Mouse (Mus musculus) urinary bladder, postnatal 14 days (tissue): ENCODE results near the gene Gprin2.

ENCODE experiments used
- DNase-seq: peaks from one replicate; pipeline ENCODE4 v3.0.0; 2021; ENCODE audit warnings: low spot score

Gene Gprin2

DNA sequence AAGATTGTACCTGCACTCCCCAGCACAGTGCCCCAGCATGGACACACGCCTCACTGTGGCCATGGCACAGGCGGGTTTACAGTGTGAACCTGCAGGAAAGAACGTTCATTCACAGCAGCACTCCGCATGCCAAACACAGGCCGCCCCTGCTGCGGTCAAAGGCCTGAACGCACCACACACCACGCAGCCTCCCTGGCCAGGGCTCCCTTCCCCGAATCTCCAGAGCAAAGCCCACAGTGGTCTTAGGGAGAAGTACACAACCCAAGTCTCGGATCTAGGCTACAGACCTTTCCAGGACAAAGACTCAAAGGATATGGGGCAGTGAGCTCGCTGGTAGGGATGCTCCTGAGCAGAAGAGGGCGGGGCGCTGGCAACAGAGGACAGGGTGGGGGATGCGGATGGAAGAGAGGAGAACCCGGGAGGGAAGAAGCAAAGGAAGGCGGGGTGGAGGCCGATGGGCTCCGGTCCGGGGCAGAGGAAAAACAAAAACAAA lies 669 bp downstream of the Gprin2 start:
- DNase-seq = peak; percentile 52

DNA sequence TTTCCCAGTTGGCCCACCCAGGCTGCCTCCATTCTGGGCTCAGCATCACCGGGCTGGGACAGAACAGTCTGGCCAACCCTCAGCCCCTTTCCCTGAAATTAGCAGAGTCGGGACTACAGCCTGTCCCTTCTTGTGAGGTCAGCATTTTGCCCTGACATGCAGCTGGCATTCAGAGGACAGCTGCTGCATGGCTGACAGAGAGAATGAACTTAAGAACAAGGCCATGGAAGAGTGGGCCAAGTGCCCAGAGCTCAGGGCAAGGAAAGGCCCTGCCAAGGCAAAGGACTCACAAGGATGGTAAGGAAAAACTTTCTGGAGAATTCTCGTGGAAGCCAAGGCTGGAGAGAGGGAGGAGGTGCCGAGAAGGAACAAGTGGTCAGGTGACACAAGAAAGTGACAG lies 4.7 kb downstream of the Gprin2 start:
- DNase-seq = no peak

DNA sequence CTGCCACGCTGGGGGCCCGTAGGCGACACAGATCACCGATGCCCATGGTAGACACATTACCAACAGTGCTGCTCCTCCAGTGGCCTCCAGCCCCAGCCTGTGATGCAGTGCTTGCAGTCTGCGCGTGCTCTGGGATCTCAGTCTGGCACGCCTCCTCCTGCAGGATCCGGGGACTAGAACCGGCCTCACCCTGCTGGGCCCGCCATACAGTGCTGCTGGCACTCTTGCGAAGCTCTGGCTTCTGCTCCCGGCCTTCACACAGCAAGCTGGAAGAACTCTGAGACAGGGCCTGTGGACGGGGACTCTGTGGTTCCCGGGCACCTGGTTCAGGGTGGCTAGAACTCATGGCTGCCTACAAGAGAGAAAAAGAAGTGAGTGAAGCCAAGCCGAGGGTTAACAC lies 6.0 kb downstream of the Gprin2 start:
- no peak for DNase-seq

DNA sequence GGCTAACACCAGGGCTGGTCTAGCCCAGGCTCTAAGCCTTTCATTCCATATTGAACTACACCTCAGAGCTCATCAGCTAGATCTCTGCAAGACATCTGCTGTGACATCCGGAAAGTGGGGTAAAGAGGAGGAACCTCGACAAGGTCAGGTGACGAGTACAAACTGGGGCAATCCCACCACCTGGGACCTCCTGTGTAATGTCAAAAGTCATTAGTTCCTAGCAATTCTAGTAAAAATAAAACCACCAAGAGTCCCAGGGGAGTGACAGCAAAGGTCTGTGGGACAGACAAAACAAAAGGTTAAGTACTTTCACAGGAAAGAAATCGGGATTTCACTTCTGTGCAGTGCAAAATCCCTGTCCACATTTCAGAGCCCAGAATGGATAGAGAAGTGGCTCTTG lies 7.6 kb downstream of the Gprin2 start:
- no peak for DNase-seq

DNA sequence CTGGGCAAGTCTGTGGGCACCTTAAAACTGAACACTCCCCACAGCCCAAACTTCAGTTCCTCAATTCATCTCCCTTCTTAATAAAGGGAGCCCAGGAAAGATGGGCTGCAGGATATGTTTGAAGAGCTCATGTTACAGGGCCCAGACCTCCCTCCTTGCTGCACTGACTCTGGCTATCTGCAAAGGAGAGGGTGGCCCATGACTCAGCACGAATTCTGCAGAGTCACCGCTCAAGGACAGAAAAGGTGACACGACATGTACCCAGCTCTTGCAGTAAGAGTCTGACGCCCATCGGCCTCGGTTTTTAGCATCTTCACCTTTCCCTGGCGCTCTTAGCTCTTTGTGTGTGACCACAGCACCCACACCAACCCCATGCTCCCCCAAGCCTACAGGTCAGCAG lies 11.1 kb downstream of the Gprin2 start:
- no peak for DNase-seq

DNA sequence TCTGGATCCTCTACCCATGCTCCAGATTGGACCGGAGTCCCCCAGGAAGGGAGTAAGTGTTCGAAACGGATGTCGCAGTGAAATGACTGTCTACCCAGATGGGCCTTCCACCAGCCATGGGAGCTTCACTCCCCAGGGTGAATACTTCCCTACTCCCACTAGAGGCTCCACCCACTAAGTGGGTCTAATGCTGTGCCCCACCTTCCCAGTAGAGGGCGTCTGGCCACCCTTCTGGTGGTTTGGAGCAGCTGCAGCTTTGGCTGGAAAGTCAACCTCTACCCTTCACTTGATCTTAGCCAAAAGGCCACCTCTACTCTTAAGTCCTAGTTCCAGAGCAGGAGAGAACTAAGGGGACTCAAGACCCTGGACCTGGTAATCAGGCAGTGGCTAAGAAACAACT lies 12.8 kb downstream of the Gprin2 start:
- DNase-seq = peak; percentile 60

DNA sequence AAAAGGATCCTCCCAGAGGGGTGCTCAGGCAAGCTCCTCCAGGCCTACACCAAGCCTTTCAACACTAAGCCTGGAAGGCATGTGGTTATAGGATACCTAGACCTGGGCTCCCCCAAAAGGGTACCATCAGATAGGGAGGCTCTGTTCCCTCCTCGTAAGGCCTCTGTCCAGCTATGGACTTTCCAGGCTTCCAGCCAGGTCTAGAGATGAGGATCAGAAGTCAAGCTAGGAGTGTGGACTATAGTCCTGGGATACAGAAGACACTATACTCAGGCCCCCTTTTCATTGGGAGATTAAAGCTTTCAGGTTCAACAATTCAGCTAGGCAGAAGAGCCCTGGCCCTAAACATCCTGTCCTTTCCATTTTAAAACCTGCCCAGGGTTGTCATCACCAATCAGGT lies 18.4 kb downstream of the Gprin2 start:
- no peak for DNase-seq

DNA sequence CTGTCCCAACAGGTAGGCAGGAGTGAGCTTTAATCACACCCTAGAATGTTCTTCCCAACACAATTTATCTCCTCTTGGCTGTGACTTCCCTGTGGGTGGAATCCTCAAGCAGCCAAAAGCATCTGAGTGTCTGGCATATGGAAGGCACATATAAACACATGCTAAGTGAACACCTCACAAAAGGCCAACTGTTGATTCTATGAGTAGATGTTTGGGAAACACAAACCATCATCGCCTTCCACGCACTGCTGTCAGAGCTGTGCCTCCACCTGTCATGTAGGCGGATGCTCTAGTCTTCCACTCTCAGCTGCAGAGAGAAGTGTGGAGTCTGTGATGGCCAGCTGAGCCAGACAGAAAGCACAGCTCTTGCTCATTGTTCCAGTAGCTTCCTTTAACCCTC lies 22.1 kb downstream of the Gprin2 start:
- DNase-seq = no peak

DNA sequence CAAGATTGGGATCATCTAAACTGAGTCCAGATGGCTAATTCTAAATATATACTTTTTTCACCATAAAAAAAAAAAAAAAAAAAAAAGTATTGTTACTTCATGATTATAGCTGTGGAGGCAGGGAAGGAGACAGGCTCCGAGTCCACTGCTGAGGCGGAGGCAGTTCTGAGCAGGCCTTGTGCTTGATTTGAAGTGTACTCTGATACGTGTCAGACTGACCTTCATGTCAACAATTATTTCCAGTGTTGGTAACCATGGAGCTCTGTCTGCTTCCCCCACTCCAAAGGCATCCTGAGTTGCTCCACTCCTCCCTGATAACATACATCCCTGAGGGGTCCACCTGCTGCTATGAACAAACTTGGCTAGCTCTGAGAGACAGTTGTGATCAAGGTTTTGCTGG lies 30.3 kb downstream of the Gprin2 start:
- DNase-seq = no peak

DNA sequence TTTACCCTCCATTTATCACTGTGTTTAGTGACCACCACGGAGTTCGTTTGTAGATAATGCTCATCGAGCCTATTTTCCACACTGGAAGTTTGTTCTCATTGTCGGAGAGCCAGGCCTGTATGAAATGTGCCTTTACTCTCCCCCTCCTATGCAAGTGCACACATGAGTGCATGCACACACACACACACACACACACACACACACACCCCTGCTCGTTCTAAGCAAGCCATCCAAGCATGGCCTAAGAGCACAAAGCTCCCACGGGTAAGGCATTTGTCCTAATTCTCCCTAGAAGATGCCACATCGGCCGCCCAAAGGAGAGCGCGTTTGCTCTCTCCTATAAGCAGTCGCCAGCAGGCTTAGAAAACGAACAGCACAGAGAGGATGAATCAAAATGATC lies 45.7 kb downstream of the Gprin2 start:
- no peak for DNase-seq

DNA sequence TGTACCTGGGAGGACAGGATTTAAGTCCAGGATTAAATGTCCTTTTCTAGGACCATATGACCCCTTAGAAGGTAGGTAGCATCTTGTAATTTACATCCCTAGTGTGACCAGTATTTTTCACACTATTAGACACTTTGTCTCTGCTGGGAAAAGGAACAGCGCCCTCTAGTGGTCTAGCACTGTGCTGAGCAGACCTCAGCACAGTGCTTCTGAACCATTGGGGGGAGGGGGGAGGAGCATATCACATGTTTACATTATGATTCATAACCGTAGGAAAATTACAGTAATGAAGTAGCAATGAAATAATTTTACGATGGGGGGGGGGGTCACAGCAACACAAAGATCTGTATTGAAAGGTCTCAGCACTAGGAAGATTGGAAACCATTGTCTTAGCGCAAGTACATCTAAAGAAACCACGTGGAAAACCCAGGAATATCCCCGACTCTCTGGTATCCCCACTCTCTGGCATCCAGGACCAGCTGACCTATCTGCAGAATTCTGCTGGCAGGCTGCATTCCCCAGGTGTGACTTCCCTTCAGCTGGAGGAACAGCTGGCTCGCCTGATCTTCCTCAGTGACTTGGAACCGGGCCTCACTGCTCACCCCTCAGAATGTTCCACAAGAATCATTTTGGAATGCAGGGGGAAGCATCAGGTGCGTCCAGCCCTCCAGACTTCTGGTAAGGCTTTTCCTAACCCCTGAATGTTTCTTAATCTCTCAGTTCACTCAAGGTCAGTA lies 46.7 kb downstream of the Gprin2 start:
- DNase-seq = peak; percentile 66

DNA sequence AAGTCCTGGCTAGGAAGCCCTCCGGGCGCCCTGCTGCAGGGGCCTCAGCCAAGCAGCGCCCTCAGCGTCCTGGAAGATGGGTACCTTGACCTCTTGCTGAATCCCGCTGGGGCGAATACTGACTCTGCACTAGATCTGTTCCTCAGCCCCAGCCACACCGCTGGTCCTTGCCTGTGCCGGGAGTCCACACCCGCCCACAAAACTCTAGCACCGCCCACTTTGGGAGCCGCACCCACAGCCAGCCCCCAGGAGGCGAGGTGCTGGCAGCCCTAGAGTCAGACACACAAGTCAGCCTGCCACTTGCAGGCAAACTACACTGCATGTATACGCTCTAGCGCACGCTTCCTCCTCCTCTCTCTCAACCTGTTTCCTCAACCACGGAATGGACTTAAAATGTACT lies 49.1 kb downstream of the Gprin2 start, which contains the start of gene Npy4r:
Npy4r (minus strand) TSS at position 148 of the 400 bp plus-strand sequence.
- DNase-seq = peak; percentile 77

DNA sequence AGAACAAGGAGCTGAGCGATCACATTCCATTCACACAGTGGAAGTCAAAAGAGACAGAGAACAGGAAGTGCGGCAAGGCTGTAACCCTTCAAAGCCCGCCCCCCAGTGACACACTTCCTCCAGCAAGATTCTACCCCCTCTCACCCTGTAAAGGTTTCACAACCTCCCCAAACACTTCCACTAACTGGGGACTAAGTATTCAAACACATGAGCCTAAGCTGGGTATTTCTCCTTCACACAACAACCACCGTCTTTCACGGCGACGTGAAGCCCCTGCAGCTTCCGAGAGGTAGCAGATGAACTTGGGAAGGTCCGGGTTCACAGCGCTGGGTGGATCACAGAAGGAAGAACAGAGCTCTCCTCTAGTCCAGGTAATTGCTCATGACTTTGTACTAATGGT lies 58.5 kb downstream of the Gprin2 start:
- DNase-seq = no peak

DNA sequence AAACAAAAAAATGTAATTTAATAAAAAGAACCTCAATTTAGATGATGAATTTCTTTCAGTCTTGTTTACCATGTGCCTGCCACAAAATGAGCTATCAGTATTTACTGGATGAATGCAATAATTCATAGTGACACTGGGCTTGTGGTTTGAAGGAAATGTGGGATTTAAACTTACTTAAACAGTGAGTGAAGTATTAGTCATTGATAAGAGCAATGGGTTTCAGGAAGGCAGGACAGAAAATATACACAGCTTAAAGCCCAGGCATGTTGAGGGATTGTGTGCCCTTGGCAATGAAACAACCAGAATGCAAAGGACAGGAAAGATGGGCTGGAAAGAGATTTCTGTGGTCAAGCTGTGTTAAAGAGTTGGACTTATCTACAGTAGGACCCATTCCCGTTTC lies 59.1 kb downstream of the Gprin2 start:
- no peak for DNase-seq

DNA sequence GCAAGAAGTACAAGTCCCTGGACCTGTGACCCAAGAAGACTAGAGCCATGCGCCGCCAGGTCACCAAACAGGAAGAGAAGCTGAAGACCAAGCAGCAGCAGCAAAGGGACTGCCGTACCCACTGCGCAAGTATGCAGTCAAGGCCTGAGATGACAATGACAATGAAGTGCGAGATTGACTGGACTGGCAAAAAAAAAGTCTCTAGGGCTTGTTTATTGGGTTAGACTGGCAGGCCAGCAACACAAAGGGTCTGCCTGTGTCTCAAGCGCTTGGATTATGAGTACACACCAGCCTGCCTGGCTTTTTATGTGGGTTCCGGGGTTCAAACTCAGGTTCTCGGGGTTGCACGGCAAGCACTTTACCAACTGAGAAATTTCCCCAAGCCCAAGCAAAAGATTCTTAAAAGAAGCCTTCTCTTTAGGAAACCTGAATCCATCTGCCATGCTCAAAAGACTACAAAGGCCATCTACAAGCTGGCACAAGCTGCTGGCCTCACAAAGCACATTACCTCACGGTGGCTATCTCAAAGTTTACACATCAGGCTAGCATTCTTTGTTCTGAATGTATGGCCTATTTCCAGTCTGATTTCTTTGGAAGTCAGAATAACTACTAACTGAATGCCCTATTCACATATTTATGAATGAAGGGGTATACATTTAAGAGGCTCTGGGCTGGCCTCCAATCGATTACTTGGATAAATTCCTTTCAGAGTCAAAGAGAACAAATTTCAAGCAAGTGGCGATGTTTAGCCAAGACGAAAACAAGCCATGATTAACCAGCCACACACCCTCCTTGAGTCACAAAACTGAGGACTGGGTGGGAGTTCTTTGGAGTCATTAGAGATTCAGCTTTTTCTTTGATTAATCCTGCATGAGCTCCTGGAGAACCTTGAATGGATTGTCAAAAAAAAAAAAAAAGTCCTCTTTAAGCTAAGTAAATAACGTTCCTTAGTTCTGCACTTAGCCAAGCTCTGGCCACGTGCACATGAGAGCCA lies 61.5 kb downstream of the Gprin2 start:
- no peak for DNase-seq
